Mouse (Mus musculus): ENCODE measurements at regions not wholly inside any gene's neighbourhood (a gene's known extent, or its start where the extent isn't known, plus 50 kb on each side); places are given as distances from the start of the nearest gene placed in this dataset.

DNA sequence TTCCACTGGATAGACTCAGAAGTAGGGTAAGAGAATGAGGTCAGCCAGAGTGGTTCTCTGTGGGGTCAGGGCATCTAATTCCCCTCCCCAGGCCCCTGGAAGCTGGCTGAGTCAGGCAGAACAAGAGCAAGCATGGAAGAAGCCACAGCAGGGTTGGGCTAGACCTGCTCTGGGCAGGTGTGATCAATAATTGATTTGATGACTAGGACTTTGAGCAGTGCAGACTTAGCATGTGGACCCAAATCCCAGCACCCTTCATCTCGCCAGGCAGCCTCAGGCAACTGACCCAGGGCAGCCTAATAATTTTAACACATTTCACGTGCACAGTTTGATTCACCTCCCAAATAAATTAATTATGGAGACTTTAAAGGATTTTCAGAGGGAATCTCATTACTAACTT, 67.2 kb downstream of the Qdpr start:
- TF ChIP-seq POLR2A (IDR thresholded peaks at IDR 0.05; ENCODE audit: borderline replicate concordance, extremely low read depth, low read depth, low read length): no peak
- TF ChIP-seq CTCF (IDR thresholded peaks at IDR 0.05; ENCODE audit: insufficient read depth, low read length): no peak

Measured in lung, adult 2 months (tissue).